Mouse (Mus musculus): ENCODE measurements around the gene Capg.

Gene Capg

GRCm38 (mm10) chr6:72544283-72544987, at the start of gene Capg:
Gene Capg (plus strand): TSS chr6:72544391.
- no peak for DNase-seq (ENCODE audit: extremely low spot score, low spot score)

GRCm38 (mm10) chr6:72498950-72499349, 45.2 kb upstream of the Capg start:
- no peak for DNase-seq (ENCODE audit: extremely low spot score, low spot score)

GRCm38 (mm10) chr6:72503309-72503708, 40.9 kb upstream of the Capg start:
- no peak for DNase-seq (ENCODE audit: extremely low spot score, low spot score)

- no peak for DNase-seq (ENCODE audit: extremely low spot score, low spot score)
Measured at GRCm38 (mm10) chr6:72503939-72504338, 40.3 kb upstream of the Capg start.

GRCm38 (mm10) chr6:72506104-72506503, 38.1 kb upstream of the Capg start:
- DNase-seq (ENCODE audit: extremely low spot score, low spot score) = no peak

- DNase-seq (ENCODE audit: extremely low spot score, low spot score) = no peak
Measured at GRCm38 (mm10) chr6:72508596-72508995, 35.6 kb upstream of the Capg start.

GRCm38 (mm10) chr6:72509872-72510435, 34.2 kb upstream of the Capg start:
- DNase-seq (ENCODE audit: extremely low spot score, low spot score) = no peak

GRCm38 (mm10) chr6:72510686-72511421, 33.3 kb upstream of the Capg start:
- no peak for DNase-seq (ENCODE audit: extremely low spot score, low spot score)

GRCm38 (mm10) chr6:72512386-72513070, 31.7 kb upstream of the Capg start:
- peak; percentile 87 for DNase-seq (ENCODE audit: extremely low spot score, low spot score)

GRCm38 (mm10) chr6:72513071-72513440, 31.1 kb upstream of the Capg start:
- no peak for DNase-seq (ENCODE audit: extremely low spot score, low spot score)

- no peak for DNase-seq (ENCODE audit: extremely low spot score, low spot score)
Measured at GRCm38 (mm10) chr6:72515644-72516043, 28.5 kb upstream of the Capg start.

- DNase-seq (ENCODE audit: extremely low spot score, low spot score) = no peak
Measured at GRCm38 (mm10) chr6:72518842-72519241, 25.3 kb upstream of the Capg start.

- no peak for DNase-seq (ENCODE audit: extremely low spot score, low spot score)
Measured at GRCm38 (mm10) chr6:72519303-72519702, 24.9 kb upstream of the Capg start.

GRCm38 (mm10) chr6:72519892-72520663, 24.1 kb upstream of the Capg start:
- peak; percentile 68 for DNase-seq (ENCODE audit: extremely low spot score, low spot score)

- no peak for DNase-seq (ENCODE audit: extremely low spot score, low spot score)
Measured at GRCm38 (mm10) chr6:72520904-72521303, 23.3 kb upstream of the Capg start.

GRCm38 (mm10) chr6:72521607-72522006, 22.6 kb upstream of the Capg start, which contains the start of gene Sh2d6:
Gene Sh2d6 (minus strand): TSS chr6:72521707.
- DNase-seq (ENCODE audit: extremely low spot score, low spot score) = no peak

- DNase-seq (ENCODE audit: extremely low spot score, low spot score) = no peak
Measured at GRCm38 (mm10) chr6:72522288-72522687, 21.9 kb upstream of the Capg start.

GRCm38 (mm10) chr6:72523222-72523621, 21.0 kb upstream of the Capg start:
- no peak for DNase-seq (ENCODE audit: extremely low spot score, low spot score)

- DNase-seq (ENCODE audit: extremely low spot score, low spot score) = no peak
Measured at GRCm38 (mm10) chr6:72524160-72524559, 20.0 kb upstream of the Capg start.

GRCm38 (mm10) chr6:72527070-72527469, 17.1 kb upstream of the Capg start:
- no peak for DNase-seq (ENCODE audit: extremely low spot score, low spot score)
